Mouse (Mus musculus): ENCODE measurements at regions not wholly inside any gene's neighbourhood (a gene's known extent, or its start where the extent isn't known, plus 50 kb on each side); places are given as distances from the start of the nearest gene placed in this dataset.
A peak's percentile ranks its signal among the peaks of the same experiment; 100 is the strongest.

DNA sequence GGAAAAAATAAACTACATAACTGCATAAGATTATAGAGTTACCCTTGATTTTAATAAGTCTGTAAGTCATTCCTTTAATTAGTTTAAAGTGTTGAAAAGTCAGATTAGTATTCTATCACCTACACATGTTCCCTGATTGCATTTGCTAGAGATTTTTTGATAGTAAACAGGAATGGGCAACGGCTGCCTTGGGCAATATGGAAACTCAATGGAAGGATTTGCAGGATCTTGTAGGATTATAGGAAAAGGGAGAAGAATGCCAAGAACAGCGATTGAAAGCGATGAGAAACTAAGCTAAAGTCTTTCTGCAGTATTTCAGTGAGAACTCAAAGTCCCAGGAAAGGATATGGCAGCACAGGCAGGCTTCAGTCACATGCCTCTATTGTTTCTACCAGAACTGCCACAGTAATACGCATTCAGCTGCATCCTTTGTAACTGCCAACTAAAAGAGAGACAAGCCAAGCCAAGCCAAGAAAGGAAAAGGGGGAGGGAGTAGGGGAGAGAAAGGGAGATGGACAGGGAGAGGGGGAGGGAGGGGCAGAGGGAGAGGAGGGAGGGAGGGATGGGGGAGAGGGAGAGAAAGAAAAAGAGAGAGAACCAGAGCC, 340.3 kb downstream of the Kif16b start:
- no peak overlapping the region for H3K9ac ChIP-seq (ENCODE audit: low read depth, low read length)
- no peaks in the 10 kb centered on the region for H3K36me3 ChIP-seq (ENCODE audit: control insufficient read depth, insufficient read depth, low read length)
- no peak overlapping the region for H3K4me2 ChIP-seq (ENCODE audit: low read length)
- no peak overlapping the region for H3K4me3 ChIP-seq (ENCODE audit: low read length)
- ATAC-seq = peak; percentile 94
- H3K27ac ChIP-seq (ENCODE audit: low read depth, low read length) = no peak overlapping the region
- no peaks in the 10 kb centered on the region for H3K4me1 ChIP-seq (ENCODE audit: control insufficient read depth, insufficient read depth, low read depth, low read length)
- WGBS = 33% methylated on average over 4 of the region's 4 CpGs
- no peaks in the 10 kb centered on the region for H3K27me3 ChIP-seq (replicated peaks; ENCODE audit: control insufficient read depth, insufficient read depth, low read length)
- H3K9me3 ChIP-seq (ENCODE audit: control insufficient read depth, low read length) = no peaks in the 10 kb centered on the region

- no peaks in the 10 kb centered on the region for H3K27me3 ChIP-seq (replicated peaks; ENCODE audit: control insufficient read depth, insufficient read depth, low read length)
- H3K36me3 ChIP-seq (ENCODE audit: control insufficient read depth, insufficient read depth, low read length) = no peaks in the 10 kb centered on the region
- H3K9me3 ChIP-seq (ENCODE audit: control insufficient read depth, low read length) = no peaks in the 10 kb centered on the region
- H3K4me2 ChIP-seq (ENCODE audit: low read length) = no peak overlapping the region
- no peaks in the 10 kb centered on the region for H3K4me1 ChIP-seq (ENCODE audit: control insufficient read depth, insufficient read depth, low read depth, low read length)
- ATAC-seq = no peak
- H3K9ac ChIP-seq (ENCODE audit: low read depth, low read length) = no peak overlapping the region
- no peak overlapping the region for H3K4me3 ChIP-seq (ENCODE audit: low read length)
- no peak overlapping the region for H3K27ac ChIP-seq (ENCODE audit: low read depth, low read length)
- 68% methylated on average over 3 of the region's 3 CpGs for WGBS
Observed at GRCm38 (mm10) chr2:142560400-142560799, 340.9 kb downstream of the Kif16b start.

GRCm38 (mm10) chr2:142559946-142560345, 341.4 kb downstream of the Kif16b start:
- Histone ChIP-seq H3K9ac (ENCODE audit: low read depth, low read length) (no peak overlapping the region), H3K4me3 (ENCODE audit: low read length) (no peak overlapping the region), H3K9me3 (ENCODE audit: control insufficient read depth, low read length) (no peaks in the 10 kb centered on the region), H3K4me2 (ENCODE audit: low read length) (no peak overlapping the region), H3K36me3 (ENCODE audit: control insufficient read depth, insufficient read depth, low read length) (no peaks in the 10 kb centered on the region), H3K4me1 (ENCODE audit: control insufficient read depth, insufficient read depth, low read depth, low read length) (no peaks in the 10 kb centered on the region), H3K27ac (ENCODE audit: low read depth, low read length) (no peak overlapping the region), H3K27me3 (replicated peaks; ENCODE audit: control insufficient read depth, insufficient read depth, low read length) (no peaks in the 10 kb centered on the region)
- no peak for ATAC-seq

- H3K27me3 ChIP-seq (replicated peaks; ENCODE audit: control insufficient read depth, insufficient read depth, low read length) = no peaks in the 10 kb centered on the region
- no peaks in the 10 kb centered on the region for H3K4me1 ChIP-seq (ENCODE audit: control insufficient read depth, insufficient read depth, low read depth, low read length)
- no peak overlapping the region for H3K9ac ChIP-seq (ENCODE audit: low read depth, low read length)
- no peak overlapping the region for H3K4me3 ChIP-seq (ENCODE audit: low read length)
- no peaks in the 10 kb centered on the region for H3K36me3 ChIP-seq (ENCODE audit: control insufficient read depth, insufficient read depth, low read length)
- WGBS = 60% methylated on average over 2 of the region's 2 CpGs
- H3K9me3 ChIP-seq (ENCODE audit: control insufficient read depth, low read length) = no peaks in the 10 kb centered on the region
- H3K27ac ChIP-seq (ENCODE audit: low read depth, low read length) = no peak overlapping the region
- peak; percentile 93 for ATAC-seq
- no peak overlapping the region for H3K4me2 ChIP-seq (ENCODE audit: low read length)
Observed at GRCm38 (mm10) chr2:142554851-142555250, 346.5 kb downstream of the Kif16b start.

GRCm38 (mm10) chr2:142551690-142552089, 349.6 kb downstream of the Kif16b start:
- no peak for ATAC-seq
- no peak overlapping the region for H3K4me3 ChIP-seq (ENCODE audit: low read length)

DNA sequence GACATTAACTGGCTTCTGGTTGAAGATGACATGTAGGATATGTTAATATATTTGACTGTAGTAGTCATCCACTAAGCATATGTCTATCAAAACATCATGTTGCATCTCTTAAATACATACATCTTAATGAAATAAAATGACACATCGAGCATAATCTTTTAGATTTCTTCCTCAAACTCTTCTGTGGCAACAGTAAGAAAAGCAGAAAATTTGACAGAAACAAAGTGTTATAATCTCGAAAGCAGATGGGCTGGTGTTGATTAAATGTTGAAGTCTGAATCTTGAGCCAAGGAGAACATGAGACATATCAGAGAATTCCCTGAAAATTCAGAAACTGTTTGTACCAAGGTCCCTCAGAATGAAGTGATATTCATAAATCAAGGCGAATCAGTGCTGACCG, 352.6 kb downstream of the Kif16b start:
- no peaks in the 10 kb centered on the region for H3K9me3 ChIP-seq (ENCODE audit: control insufficient read depth, low read length)
- H3K9ac ChIP-seq (ENCODE audit: low read depth, low read length) = no peak overlapping the region
- ATAC-seq = no peak
- H3K27me3 ChIP-seq (replicated peaks; ENCODE audit: control insufficient read depth, insufficient read depth, low read length) = no peaks in the 10 kb centered on the region
- no peaks in the 10 kb centered on the region for H3K4me1 ChIP-seq (ENCODE audit: control insufficient read depth, insufficient read depth, low read depth, low read length)
- H3K4me3 ChIP-seq (ENCODE audit: low read length) = no peak overlapping the region
- 94% methylated on average over 4 of the region's 4 CpGs for WGBS
- no peaks in the 10 kb centered on the region for H3K36me3 ChIP-seq (ENCODE audit: control insufficient read depth, insufficient read depth, low read length)
- no peak overlapping the region for H3K27ac ChIP-seq (ENCODE audit: low read depth, low read length)
- H3K4me2 ChIP-seq (ENCODE audit: low read length) = no peak overlapping the region

More at GRCm38 (mm10) chr2:142551690-142552089, 349.6 kb downstream of the Kif16b start:
- H3K9ac ChIP-seq (ENCODE audit: low read depth, low read length) = no peak overlapping the region
- no peaks in the 10 kb centered on the region for H3K36me3 ChIP-seq (ENCODE audit: control insufficient read depth, insufficient read depth, low read length)
- H3K27me3 ChIP-seq (replicated peaks; ENCODE audit: control insufficient read depth, insufficient read depth, low read length) = no peaks in the 10 kb centered on the region
- no peaks in the 10 kb centered on the region for H3K4me1 ChIP-seq (ENCODE audit: control insufficient read depth, insufficient read depth, low read depth, low read length)
- H3K27ac ChIP-seq (ENCODE audit: low read depth, low read length) = no peak overlapping the region
- WGBS = 53% methylated on average over 3 of the region's 3 CpGs
- H3K4me2 ChIP-seq (ENCODE audit: low read length) = no peak overlapping the region
- H3K9me3 ChIP-seq (ENCODE audit: control insufficient read depth, low read length) = no peaks in the 10 kb centered on the region

- no peak for ATAC-seq
- Histone ChIP-seq H3K27ac (ENCODE audit: low read depth, low read length) (no peak overlapping the region), H3K9ac (ENCODE audit: low read depth, low read length) (no peak overlapping the region), H3K36me3 (ENCODE audit: control insufficient read depth, insufficient read depth, low read length) (no peaks in the 10 kb centered on the region), H3K9me3 (ENCODE audit: control insufficient read depth, low read length) (no peaks in the 10 kb centered on the region), H3K4me2 (ENCODE audit: low read length) (no peak overlapping the region), H3K4me1 (ENCODE audit: control insufficient read depth, insufficient read depth, low read depth, low read length) (no peaks in the 10 kb centered on the region), H3K27me3 (replicated peaks; ENCODE audit: control insufficient read depth, insufficient read depth, low read length) (no peaks in the 10 kb centered on the region), H3K4me3 (ENCODE audit: low read length) (no peak overlapping the region)
- 52% methylated on average over 6 of the region's 6 CpGs for WGBS
Observed at GRCm38 (mm10) chr2:142544937-142545336, 356.4 kb downstream of the Kif16b start.

DNA sequence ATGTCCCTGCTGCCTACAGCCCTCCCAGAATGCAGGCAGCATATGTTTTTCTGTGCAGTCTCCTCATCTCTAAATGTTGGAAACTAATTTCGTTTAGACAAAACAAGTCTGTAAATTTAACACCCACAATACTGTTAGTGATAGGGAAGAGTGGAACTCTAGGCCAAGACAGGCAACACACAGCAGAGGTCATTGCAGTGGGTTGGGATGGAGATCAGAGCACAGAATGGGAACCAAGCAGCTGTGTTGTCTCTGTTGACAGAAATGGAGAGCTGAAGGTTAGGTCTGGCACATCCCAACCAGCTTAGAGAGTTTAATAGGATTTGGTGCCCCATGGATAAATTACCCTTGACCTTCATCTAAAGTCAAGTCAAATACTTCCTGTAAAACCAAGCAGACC, 361.4 kb downstream of the Kif16b start:
- ATAC-seq = no peak
- WGBS = 76% methylated on average over 1 of the region's 1 CpGs
- no peak overlapping the region for H3K27ac ChIP-seq (ENCODE audit: low read depth, low read length)

GRCm38 (mm10) chr2:142533555-142533954, 367.8 kb downstream of the Kif16b start:
- no peaks in the 10 kb centered on the region for H3K4me1 ChIP-seq (ENCODE audit: control insufficient read depth, insufficient read depth, low read depth, low read length)
- H3K4me3 ChIP-seq (ENCODE audit: low read length) = no peak overlapping the region
- no peak for ATAC-seq
- no peak overlapping the region for H3K9ac ChIP-seq (ENCODE audit: low read depth, low read length)
- H3K36me3 ChIP-seq (ENCODE audit: control insufficient read depth, insufficient read depth, low read length) = no peaks in the 10 kb centered on the region
- no peaks in the 10 kb centered on the region for H3K27me3 ChIP-seq (replicated peaks; ENCODE audit: control insufficient read depth, insufficient read depth, low read length)
- WGBS = 88% methylated on average over 8 of the region's 8 CpGs
- no peaks in the 10 kb centered on the region for H3K9me3 ChIP-seq (ENCODE audit: control insufficient read depth, low read length)
- H3K4me2 ChIP-seq (ENCODE audit: low read length) = no peak overlapping the region
- H3K27ac ChIP-seq (ENCODE audit: low read depth, low read length) = no peak overlapping the region

More for the DNA sequence above, 361.4 kb downstream of the Kif16b start:
- Histone ChIP-seq H3K27me3 (replicated peaks; ENCODE audit: control insufficient read depth, insufficient read depth, low read length) (no peaks in the 10 kb centered on the region), H3K4me2 (ENCODE audit: low read length) (no peak overlapping the region), H3K9ac (ENCODE audit: low read depth, low read length) (no peak overlapping the region), H3K9me3 (ENCODE audit: control insufficient read depth, low read length) (no peaks in the 10 kb centered on the region), H3K4me3 (ENCODE audit: low read length) (no peak overlapping the region), H3K4me1 (ENCODE audit: control insufficient read depth, insufficient read depth, low read depth, low read length) (no peaks in the 10 kb centered on the region), H3K36me3 (ENCODE audit: control insufficient read depth, insufficient read depth, low read length) (no peaks in the 10 kb centered on the region)

DNA sequence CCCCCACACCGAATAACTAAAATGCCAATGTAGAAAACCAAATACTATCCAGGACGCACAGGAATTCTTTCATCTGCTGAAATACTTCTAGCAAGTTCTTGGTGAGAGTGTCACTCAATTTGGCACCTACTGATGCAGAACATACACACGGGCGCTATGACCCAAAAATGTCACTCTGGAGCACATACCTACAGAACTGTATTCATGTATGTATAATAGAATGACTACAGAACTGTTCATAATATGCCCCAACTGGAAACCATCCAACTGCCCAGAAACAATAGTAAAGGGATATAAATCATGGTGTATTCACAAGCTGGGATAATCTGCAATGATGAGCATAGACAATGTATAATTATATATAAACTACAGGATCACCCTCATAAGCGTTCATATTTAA, 378.9 kb downstream of the Kif16b start:
- WGBS = 88% methylated on average over 5 of the region's 5 CpGs
- H3K4me1 ChIP-seq (ENCODE audit: control insufficient read depth, insufficient read depth, low read depth, low read length) = no peaks in the 10 kb centered on the region
- H3K27ac ChIP-seq (ENCODE audit: low read depth, low read length) = no peak overlapping the region
- no peak overlapping the region for H3K4me2 ChIP-seq (ENCODE audit: low read length)
- no peak for ATAC-seq
- H3K27me3 ChIP-seq (replicated peaks; ENCODE audit: control insufficient read depth, insufficient read depth, low read length) = no peaks in the 10 kb centered on the region
- no peak overlapping the region for H3K4me3 ChIP-seq (ENCODE audit: low read length)
- no peak overlapping the region for H3K9ac ChIP-seq (ENCODE audit: low read depth, low read length)
- H3K36me3 ChIP-seq (ENCODE audit: control insufficient read depth, insufficient read depth, low read length) = no peaks in the 10 kb centered on the region
- H3K9me3 ChIP-seq (ENCODE audit: control insufficient read depth, low read length) = no peaks in the 10 kb centered on the region
